Mouse (Mus musculus): ENCODE results near the gene Dmrt1. TPM values are rescaled to one million over a fixed set of nuclear protein-coding genes. Genes with fewer than 3 reads are reported as not detected.

Gene Dmrt1
- polyA plus RNA-seq, 1 experiment from 2014 or later, result not detected

- 0 out of 2 replicates have a peak overlapping the region, but pooled peaks have one; percentile 12 for H3K4me3 ChIP-seq
- no peak overlapping the region for H3K9ac ChIP-seq
- no peaks in the 10 kb centered on the region for H3K9me3 ChIP-seq (replicated peaks)
- 2% methylated on average over 23 of the region's 23 CpGs for WGBS
- no peak for ATAC-seq (ENCODE audit: low FRiP score)
- H3K4me2 ChIP-seq (replicated peaks), result peak overlapping the region; percentile 37
- H3K27me3 ChIP-seq, result peaks cover 78% of the 10 kb centered on the region
- no peak overlapping the region for H3K27ac ChIP-seq
- H3K36me3 ChIP-seq, result no peaks in the 10 kb centered on the region
- peaks cover 15% of the 10 kb centered on the region for H3K4me1 ChIP-seq
These were observed 1.2 kb downstream of the Dmrt1 start for GRCm38 (mm10) chr19:25506616-25507015.

- Histone ChIP-seq H3K27ac (no peak overlapping the region), H3K4me3 (no peak overlapping the region), H3K9ac (no peak overlapping the region; the same call in 1 of the 2 replicates), H3K9me3 (replicated peaks) (no peaks in the 10 kb centered on the region), H3K4me2 (replicated peaks) (no peak overlapping the region), H3K36me3 (no peaks in the 10 kb centered on the region), H3K27me3 (peaks cover 30% of the 10 kb centered on the region), H3K4me1 (0 out of 2 replicates have a peak, but pooled peaks cover 4% of the 10 kb centered on the region)
- no peak for ATAC-seq (ENCODE audit: low FRiP score)
- 33% methylated on average over 10 of the region's 12 CpGs for WGBS
These were observed 9.6 kb downstream of the Dmrt1 start for GRCm38 (mm10) chr19:25514986-25515530.

- no peaks in the 10 kb centered on the region for H3K9me3 ChIP-seq (replicated peaks)
- no peaks in the 10 kb centered on the region; the same call in 1 of the 2 replicates for H3K27me3 ChIP-seq
- no peak overlapping the region for H3K4me3 ChIP-seq
- no peaks in the 10 kb centered on the region for H3K4me1 ChIP-seq
- H3K4me2 ChIP-seq (replicated peaks), result no peak overlapping the region
- 78% methylated on average over 6 of the region's 6 CpGs for WGBS
- no peaks in the 10 kb centered on the region for H3K36me3 ChIP-seq
- ATAC-seq (ENCODE audit: low FRiP score), result no peak
- no peak overlapping the region for H3K27ac ChIP-seq
- H3K9ac ChIP-seq, result no peak overlapping the region
These were observed 18.7 kb downstream of the Dmrt1 start for GRCm38 (mm10) chr19:25524156-25524555.

GRCm38 (mm10) chr19:25525726-25526125 is 20.3 kb downstream of the Dmrt1 start:
- H3K27me3 ChIP-seq, result no peaks in the 10 kb centered on the region; the same call in 1 of the 2 replicates
- over 99% methylated on average over 20 of the region's 20 CpGs for WGBS
- no peaks in the 10 kb centered on the region for H3K4me1 ChIP-seq
- H3K4me3 ChIP-seq, result no peak overlapping the region
- H3K27ac ChIP-seq, result no peak overlapping the region
- no peak overlapping the region for H3K9ac ChIP-seq
- no peak overlapping the region for H3K4me2 ChIP-seq (replicated peaks)
- no peaks in the 10 kb centered on the region for H3K9me3 ChIP-seq (replicated peaks)
- H3K36me3 ChIP-seq, result no peaks in the 10 kb centered on the region
- ATAC-seq (ENCODE audit: low FRiP score), result no peak

GRCm38 (mm10) chr19:25529673-25530072 is 24.3 kb downstream of the Dmrt1 start:
- H3K27me3 ChIP-seq, result no peaks in the 10 kb centered on the region; the same call in 1 of the 2 replicates
- no peak overlapping the region for H3K9ac ChIP-seq
- 88% methylated on average over 12 of the region's 12 CpGs for WGBS
- H3K4me1 ChIP-seq, result no peaks in the 10 kb centered on the region
- H3K4me3 ChIP-seq, result no peak overlapping the region
- H3K36me3 ChIP-seq, result no peaks in the 10 kb centered on the region
- no peak overlapping the region for H3K27ac ChIP-seq
- no peak overlapping the region for H3K4me2 ChIP-seq (replicated peaks)
- peaks cover 10% of the 10 kb centered on the region for H3K9me3 ChIP-seq (replicated peaks)
- ATAC-seq (ENCODE audit: low FRiP score), result no peak

GRCm38 (mm10) chr19:25545714-25546340 is 40.4 kb downstream of the Dmrt1 start:
- H3K4me3 ChIP-seq, result no peak overlapping the region
- no peaks in the 10 kb centered on the region for H3K27me3 ChIP-seq
- 0 out of 2 replicates have a peak, but pooled peaks have one; percentile 58 for ATAC-seq (ENCODE audit: low FRiP score)
- H3K9me3 ChIP-seq (replicated peaks), result no peaks in the 10 kb centered on the region
- H3K36me3 ChIP-seq, result no peaks in the 10 kb centered on the region
- no peak overlapping the region for H3K27ac ChIP-seq
- no peaks in the 10 kb centered on the region for H3K4me1 ChIP-seq
- WGBS, result 40% methylated on average over 13 of the region's 13 CpGs
- no peak overlapping the region for H3K4me2 ChIP-seq (replicated peaks)
- no peak overlapping the region for H3K9ac ChIP-seq

GRCm38 (mm10) chr19:25547086-25547643 is 41.7 kb downstream of the Dmrt1 start:
- Histone ChIP-seq H3K4me1 (no peaks in the 10 kb centered on the region), H3K9ac (no peak overlapping the region), H3K4me2 (replicated peaks) (no peak overlapping the region), H3K9me3 (replicated peaks) (no peaks in the 10 kb centered on the region), H3K4me3 (no peak overlapping the region), H3K27ac (no peak overlapping the region), H3K36me3 (no peaks in the 10 kb centered on the region), H3K27me3 (no peaks in the 10 kb centered on the region)
- 76% methylated on average over 9 of the region's 9 CpGs for WGBS
- ATAC-seq (ENCODE audit: low FRiP score), result no peak

- Histone ChIP-seq H3K36me3 (no peaks in the 10 kb centered on the region), H3K4me1 (no peaks in the 10 kb centered on the region), H3K27me3 (no peaks in the 10 kb centered on the region), H3K9me3 (replicated peaks) (no peaks in the 10 kb centered on the region), H3K4me2 (replicated peaks) (no peak overlapping the region), H3K9ac (no peak overlapping the region), H3K4me3 (no peak overlapping the region), H3K27ac (no peak overlapping the region)
- ATAC-seq (ENCODE audit: low FRiP score), result no peak
- 65% methylated on average over 5 of the region's 5 CpGs for WGBS
These were observed 44.9 kb downstream of the Dmrt1 start for GRCm38 (mm10) chr19:25550346-25550745.

GRCm38 (mm10) chr19:25551053-25551452 is 45.6 kb downstream of the Dmrt1 start:
- Histone ChIP-seq H3K4me1 (no peaks in the 10 kb centered on the region), H3K9ac (no peak overlapping the region), H3K9me3 (replicated peaks) (no peaks in the 10 kb centered on the region), H3K4me3 (no peak overlapping the region), H3K27ac (no peak overlapping the region), H3K27me3 (no peaks in the 10 kb centered on the region), H3K4me2 (replicated peaks) (no peak overlapping the region), H3K36me3 (no peaks in the 10 kb centered on the region)
- ATAC-seq (ENCODE audit: low FRiP score), result no peak
- WGBS, result 82% methylated on average over 5 of the region's 5 CpGs

- H3K4me1 ChIP-seq, result no peaks in the 10 kb centered on the region
- no peaks in the 10 kb centered on the region for H3K36me3 ChIP-seq
- no peak overlapping the region for H3K4me2 ChIP-seq (replicated peaks)
- H3K4me3 ChIP-seq, result no peak overlapping the region
- WGBS, result 81% methylated on average over 12 of the region's 12 CpGs
- no peak for ATAC-seq (ENCODE audit: low FRiP score)
- no peak overlapping the region for H3K27ac ChIP-seq
- peaks cover 15% of the 10 kb centered on the region; the same call in 1 of the 2 replicates for H3K27me3 ChIP-seq
- H3K9ac ChIP-seq, result no peak overlapping the region
- peaks cover 9% of the 10 kb centered on the region; the same call in 1 of the 2 replicates for H3K9me3 ChIP-seq (replicated peaks)
These were observed 59.0 kb downstream of the Dmrt1 start for GRCm38 (mm10) chr19:25564430-25564829.

- H3K36me3 ChIP-seq, result no peaks in the 10 kb centered on the region
- H3K27ac ChIP-seq, result no peak overlapping the region
- ATAC-seq (ENCODE audit: low FRiP score), result no peak
- H3K9me3 ChIP-seq (replicated peaks), result no peaks in the 10 kb centered on the region
- H3K4me2 ChIP-seq (replicated peaks), result no peak overlapping the region
- peaks cover under 1% of the 10 kb centered on the region; the same call in 1 of the 2 replicates for H3K4me1 ChIP-seq
- peaks cover 47% of the 10 kb centered on the region for H3K27me3 ChIP-seq
- H3K9ac ChIP-seq, result no peak overlapping the region
- H3K4me3 ChIP-seq, result no peak overlapping the region
- WGBS, result 82% methylated on average over 7 of the region's 7 CpGs
These were observed 64.4 kb downstream of the Dmrt1 start for GRCm38 (mm10) chr19:25569778-25570177.

GRCm38 (mm10) chr19:25574431-25574830 is 69.0 kb downstream of the Dmrt1 start:
- WGBS, result 44% methylated on average over 10 of the region's 10 CpGs
- no peak overlapping the region for H3K4me2 ChIP-seq (replicated peaks)
- ATAC-seq (ENCODE audit: low FRiP score), result no peak
- no peak overlapping the region for H3K9ac ChIP-seq
- peaks cover 63% of the 10 kb centered on the region for H3K27me3 ChIP-seq
- no peaks in the 10 kb centered on the region for H3K36me3 ChIP-seq
- peaks cover 10% of the 10 kb centered on the region; the same call in 1 of the 2 replicates for H3K4me1 ChIP-seq
- H3K27ac ChIP-seq, result no peak overlapping the region
- no peaks in the 10 kb centered on the region for H3K9me3 ChIP-seq (replicated peaks)
- H3K4me3 ChIP-seq, result no peak overlapping the region
